Mouse (Mus musculus) small intestine, adult 2 months (tissue): ENCODE measurements around the gene Tap1.

Experiments used
- CTCF ChIP-seq: fragments of 200-500 bp; IDR thresholded peaks from 2 replicates; pipeline ENCODE4 v1.5.1; 2012; ENCODE audit warnings: low read depth, mild to moderate bottlenecking, control low read depth, inconsistent platforms, low read length, moderate library complexity, mixed read lengths; ENCODE audit not compliant: insufficient replicate concordance, insufficient read length; ENCODE audit errors: extremely low read depth
- POLR2A ChIP-seq: fragments of 200-500 bp; IDR thresholded peaks from 2 replicates; pipeline ENCODE4 v1.6.1; 2012; ENCODE audit warnings: low read depth, mild to moderate bottlenecking, control low read depth, inconsistent platforms, low read length, moderate library complexity

GRCm38 (mm10) chr17:34209680-34210079 lies 22.3 kb downstream of the Tap1 start:
- TF ChIP-seq CTCF (peak; percentile 38; the same call in 1 of the 2 replicates), POLR2A (no peak)
